Mouse (Mus musculus) T-helper 1 cell (primary cell): ENCODE data around the gene Gm19935.

ENCODE experiments used
- in situ Hi-C: fragments of 300-600 bp; cut with MboI, MseI; formaldehyde crosslinking; loops from one replicate; pipeline ENCODE4 v1.15.1; 2025; ENCODE audit warnings: high pct_unique_total_duplicates

Gene Gm19935

DNA sequence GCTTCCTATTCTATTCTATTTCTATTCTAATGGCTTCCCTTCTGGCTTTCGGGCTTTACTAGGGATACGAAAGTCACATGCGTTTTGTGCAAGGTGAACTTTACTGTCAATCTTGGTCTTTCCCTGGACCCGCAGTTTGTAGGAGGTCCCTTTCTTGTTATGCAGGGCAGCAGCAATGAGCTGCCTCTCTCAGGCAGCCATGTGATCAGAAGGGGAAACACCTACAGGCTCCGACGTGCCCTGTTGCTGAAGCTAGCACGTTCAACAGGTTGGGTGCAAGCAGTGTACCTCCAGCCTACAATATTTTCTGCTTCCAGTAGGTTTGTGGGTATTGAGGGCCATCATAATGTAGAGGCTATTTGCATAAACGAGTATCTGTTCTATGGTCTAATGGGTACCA lies 13.8 kb upstream of the Gm19935 start:
- in situ Hi-C loops, result no loop called here

DNA sequence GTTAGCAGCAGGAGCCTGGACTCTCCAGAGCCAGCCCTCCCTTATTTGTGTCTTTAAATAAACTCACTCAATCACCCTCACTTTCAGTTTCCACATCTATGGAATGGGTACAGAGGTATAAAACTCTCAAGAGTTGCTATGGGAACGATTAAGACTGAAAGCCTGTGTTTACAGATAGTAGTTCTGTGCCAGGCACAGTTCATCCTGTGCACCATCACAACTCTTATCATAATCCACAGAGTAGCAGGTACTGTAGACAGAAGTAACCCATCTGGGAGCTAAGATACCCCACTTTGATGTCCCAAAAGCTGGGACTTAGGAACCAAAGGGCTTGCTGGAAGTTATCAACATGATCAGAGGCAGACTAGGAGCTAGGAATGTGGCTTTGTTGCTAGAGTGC lies 12.6 kb upstream of the Gm19935 start:
- in situ Hi-C loops, result loop anchor here (10.0 kb wide), 1 partner anchor 175 kb away; no protein-coding TSS in a partner anchor

DNA sequence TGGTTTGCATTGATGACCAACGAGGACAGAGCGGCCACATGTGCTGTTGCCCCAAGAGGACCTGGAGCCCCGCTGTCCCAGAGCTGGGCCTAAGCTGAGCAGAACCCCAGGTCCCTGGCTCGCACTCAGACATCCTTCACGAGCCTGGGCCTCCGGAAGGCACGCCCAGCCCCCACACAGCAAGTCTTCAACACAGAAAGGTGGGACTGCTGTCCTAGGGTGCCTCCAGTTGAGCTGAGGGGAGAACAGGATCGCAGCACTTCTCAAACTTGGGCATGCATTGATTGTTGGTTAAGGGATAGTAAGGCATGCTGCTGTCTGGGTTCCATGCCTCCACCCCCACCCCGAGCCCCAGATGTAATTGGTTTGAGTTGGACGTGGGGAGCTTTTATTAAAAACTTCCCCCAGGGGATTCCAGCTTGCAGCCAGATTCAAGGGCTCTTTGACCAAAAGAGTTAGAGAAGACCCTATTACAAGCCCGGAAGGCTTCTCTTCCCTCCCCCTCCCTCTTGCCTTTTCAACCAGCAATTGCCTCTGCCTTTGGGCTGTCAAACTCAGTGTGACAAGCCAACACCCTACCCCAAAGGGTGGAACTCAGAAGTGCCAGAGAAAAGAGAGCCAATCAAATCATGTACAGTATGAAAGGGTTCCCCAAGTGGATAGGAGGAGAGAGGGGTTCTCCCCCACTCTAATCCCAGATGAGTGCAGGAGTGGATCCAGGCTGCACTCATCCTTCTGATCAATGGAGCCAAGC lies 12.0 kb upstream of the Gm19935 start:
- in situ Hi-C loops, result loop anchor here (10.0 kb wide), 1 partner anchor 176 kb away; no protein-coding TSS in a partner anchor

DNA sequence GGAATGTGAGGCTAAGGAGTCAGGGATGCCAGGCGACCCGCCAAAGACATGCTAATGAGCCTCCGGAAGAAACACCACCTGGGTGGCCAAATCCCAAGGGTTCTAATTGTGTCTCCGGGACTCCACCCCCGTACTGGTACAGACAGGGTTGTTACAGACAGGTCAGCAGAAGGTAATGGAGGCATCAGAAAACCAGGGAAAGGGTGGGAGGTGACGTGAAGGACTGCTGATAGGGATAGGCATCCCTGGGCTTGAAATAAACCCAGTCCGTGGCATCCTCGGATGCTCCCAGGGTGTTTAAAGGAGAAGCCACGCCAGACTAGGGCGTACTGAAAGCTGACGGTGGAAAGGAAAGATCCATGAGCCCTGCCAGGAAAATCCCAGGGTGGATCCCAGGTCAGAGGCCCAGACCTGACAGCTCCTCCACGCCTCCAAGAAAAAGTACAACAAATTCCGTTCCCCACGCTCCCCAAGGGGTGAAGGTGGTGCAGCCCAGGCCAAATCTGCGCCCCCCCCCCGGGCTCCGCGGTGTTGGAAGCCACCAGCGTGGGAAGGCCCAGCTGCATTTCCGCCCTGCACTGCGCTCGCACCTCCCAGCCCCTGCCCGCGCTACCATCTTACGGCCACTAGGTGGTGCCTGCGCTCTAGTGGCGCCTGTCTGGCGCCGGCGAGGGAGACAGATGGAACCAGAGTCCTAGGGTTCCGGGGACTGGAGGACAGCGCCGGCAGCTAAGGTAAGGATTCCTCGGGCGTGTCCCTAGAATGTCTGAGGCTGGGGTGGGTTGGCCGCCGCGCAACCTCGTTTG lies 11.2 kb upstream of the Gm19935 start, which contains the start of gene Chd9:
Gene Chd9, plus strand, starts transcription at position 172 of the 806 bp plus-strand sequence.
- in situ Hi-C loops, result loop anchor here (10.0 kb wide), 1 partner anchor 176 kb away; no protein-coding TSS in a partner anchor

DNA sequence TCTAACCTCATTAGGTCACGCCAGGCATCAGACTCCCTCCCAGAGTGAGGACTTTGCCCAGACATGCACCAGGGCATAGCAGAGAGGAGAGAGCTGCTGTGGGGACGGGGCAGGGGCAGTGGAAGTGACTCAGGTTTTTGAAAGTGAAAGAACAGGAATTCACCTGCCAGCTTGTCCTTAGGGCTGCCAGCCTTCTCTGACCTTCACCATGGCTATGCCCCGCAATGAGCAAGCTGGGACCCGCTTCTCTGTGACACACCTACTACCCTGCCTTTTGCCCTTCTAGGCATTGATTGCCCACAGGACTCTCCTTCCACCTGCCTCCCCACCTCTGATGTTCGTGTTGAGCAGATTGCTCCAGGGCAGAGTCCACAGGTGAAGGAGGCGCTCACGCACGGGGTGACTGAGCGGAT lies 8.3 kb upstream of the Gm19935 start:
- in situ Hi-C loops, result loop anchor here (10.0 kb wide), 1 partner anchor 179 kb away; no protein-coding TSS in a partner anchor

DNA sequence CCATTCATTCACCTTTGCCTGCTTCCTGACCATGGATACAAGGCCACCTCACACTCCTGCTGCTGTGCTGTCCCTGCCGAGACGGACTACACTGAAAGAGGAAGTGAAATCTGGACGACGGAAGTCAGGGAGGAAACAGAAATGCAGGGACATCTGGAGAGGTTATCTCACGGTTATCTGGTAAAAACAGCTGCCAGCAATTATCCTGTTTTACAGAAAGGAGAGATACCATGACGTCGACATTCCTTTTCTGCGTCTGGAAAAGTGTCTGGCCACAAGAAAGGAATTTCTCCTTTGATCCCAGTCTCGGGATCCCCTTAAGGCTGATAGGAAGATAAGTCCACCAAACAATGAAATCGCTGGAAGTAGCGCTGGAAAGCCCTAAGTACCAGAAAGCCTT lies 5.2 kb upstream of the Gm19935 start:
- in situ Hi-C loops, result loop anchor here (10.0 kb wide), 1 partner anchor 182 kb away; no protein-coding TSS in a partner anchor

DNA sequence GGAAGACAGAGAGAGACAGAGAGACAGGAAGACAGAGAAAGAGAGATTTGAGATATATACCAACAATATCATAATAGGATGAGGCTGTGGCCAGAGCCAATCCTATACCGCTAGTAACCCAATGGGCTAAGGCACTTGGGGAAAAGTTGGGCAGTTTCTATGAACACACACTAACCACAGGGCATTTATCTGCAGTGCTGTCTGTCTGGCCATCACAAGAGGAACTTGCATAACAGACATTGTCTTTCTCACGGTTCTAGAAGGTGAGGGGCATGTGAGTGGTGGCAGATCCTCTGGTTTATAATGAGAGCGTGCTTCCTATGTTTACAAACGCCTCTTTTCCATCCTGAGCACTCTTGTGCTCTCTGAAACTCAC lies 3.1 kb upstream of the Gm19935 start:
- in situ Hi-C loops, result loop anchor here (10.0 kb wide), 1 partner anchor 184 kb away; no protein-coding TSS in a partner anchor

DNA sequence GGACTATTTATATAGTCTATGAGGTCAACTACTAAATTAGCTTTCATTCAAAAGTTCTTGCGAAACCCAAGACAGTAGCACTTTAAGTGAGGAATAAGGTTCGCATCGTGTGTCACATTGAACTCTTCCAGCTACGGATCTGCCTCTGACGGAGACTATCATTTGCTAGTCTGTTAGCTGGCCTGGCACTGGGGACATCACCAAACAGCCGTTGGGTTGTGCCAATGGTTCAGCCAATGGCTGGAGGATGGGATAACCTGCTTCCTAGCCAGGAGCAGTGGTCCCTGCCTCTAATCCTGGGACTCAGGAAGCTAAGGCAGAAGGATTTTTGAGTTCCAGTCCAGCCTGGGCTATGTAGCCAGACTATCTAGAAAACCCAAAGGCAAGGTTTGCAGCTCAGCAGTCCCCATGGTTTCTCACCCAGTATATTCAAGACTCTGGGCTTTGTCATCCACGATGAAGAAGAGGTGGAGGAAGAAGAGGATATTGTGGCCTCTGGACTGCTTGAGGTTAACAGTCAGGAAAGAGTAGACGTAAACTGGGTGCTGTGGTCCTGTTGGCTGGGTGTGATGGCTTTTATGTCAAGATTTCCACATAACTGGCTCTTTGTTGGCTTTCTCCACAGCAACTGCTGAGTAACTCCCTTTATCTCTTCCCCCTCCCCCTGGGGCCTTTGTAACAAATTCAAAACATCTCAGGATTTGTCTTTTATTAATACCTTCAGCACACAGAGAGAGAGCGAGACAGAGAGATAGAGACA lies 2.5 kb upstream of the Gm19935 start:
- in situ Hi-C loops, result loop anchor here (10.0 kb wide), 1 partner anchor 185 kb away; no protein-coding TSS in a partner anchor

DNA sequence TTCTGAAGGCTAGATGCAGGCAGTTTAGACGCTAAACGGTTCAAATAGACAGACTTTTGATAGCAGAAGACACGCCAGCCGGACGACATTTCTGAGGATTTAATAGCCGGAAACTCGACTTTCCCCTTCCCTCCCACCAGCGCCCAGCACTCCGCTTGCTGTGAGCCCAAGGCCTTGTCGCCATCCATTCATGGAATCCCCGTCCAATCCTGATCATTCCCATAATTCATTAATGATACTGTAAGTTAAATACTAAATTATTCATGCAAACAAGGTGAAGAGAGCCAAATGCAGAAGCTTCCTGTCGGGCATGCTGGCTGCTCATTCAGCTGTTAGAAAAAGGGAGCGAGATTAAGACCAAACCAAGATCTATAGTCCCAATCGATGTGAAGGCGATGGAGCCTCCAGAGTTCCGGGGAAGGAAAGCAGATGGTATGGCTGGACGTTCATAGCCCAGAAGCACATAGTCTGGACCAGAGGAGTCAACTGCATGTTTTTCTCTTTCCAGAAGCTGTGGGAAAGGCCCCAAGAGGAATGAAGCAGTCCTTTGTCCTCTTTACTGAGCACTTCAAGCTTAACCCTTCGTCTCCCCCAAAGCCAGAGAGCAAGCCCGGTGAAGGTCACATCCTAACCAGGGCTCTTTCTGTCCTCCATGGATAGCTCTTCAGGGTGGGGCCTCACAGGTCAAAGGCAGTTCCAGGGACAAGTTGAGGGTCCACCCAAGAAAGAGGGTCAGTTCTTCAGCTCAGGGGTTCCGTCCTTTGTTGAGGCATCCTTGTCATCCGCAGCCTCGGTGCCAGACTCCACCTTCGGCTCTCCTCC lies 921 bp downstream of the Gm19935 start:
- in situ Hi-C loops, result no loop called here

DNA sequence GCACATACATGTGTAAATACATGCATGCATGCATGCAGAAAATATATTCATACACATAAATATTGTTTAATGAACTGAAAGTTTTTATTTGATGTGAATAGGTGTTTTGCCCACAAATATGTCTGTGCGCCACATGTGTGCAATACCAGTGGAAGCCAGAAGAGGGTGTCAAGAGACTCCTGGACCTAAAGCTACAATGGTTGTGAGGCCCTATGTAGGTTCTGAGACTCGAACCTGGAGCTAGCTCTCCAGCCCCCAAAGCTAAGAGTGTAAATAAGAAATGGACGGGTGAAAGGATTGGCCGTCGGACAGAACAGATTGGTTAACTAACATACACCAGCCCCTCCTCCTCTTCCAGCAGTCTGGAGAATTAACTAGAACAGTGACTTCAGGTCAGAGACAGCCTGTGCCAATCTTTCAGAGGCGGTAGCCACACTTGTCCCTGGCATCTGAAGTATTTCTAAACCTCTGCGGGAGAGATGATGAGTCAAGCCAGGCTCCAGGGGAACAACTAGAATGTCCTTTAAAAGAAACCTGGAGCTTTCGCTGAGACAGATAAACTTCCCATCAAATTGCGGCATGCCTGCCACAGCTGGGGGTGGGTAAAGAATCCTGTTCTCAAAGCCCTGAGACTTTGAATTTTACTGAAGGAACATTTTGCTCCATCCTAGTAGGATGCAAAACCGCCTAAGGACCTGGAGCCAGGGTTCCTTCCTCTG lies 3.4 kb downstream of the Gm19935 start:
- in situ Hi-C loops, result no loop called here

DNA sequence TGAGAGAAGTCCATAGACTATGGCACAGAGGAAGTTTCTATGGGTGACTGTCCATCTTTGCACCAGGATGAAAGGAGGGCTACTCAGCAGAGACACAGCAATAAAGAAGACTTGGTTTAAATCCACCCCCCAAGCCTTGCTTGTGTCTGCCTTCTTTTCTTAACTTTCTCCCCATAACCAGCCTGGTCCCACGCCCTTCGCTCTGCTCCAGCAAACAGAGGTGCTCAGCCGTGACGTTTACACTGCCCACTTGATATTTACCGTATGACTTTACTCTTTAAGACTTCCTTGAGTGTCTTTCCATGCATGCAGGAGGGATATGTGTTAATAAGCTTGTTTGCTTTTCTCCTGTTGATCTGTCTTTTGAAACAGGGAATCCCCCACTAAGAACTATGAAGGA lies 17.7 kb downstream of the Gm19935 start:
- in situ Hi-C loops, result no loop called here

DNA sequence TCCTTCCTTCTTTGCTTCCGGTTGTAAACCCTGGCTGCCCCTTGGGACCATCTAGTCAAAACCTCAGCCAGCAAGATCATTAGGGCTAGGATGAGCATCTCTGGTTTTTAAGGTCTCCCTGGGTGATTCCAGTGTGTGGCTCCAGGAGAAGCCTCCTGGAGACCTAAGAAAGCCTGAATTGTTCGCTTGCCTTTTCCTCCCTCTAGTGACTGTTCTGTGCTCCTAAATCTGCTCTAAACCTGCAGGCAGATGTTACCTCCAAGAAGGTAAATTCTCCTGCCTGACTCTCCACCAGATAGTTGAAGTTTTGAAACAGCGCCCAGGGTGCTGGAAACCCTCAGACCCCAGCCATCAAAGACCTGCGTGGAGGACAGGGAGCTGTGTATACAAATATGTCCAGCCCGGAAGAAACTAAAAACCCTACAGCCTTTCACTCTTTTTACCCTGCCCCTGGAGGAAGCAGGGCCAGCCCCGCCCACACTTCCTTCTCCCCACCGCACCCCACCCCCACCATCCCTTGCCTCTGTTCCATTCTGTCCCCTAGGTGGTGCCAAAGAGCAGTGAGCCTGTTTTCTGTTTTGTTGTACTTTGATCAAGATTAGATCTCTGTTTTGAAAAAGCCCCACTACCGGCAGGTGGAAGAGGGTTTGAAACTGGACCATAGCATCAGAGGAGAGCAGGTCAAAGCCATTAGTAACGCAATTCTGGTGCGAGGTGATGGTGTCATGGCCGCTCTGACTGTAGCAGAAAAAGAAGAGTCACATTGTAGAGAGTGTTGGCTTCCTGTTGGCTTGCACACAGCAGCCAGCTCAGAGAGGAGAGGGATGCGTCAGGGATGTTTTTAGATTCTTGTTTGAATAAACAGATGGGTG lies 22.0 kb downstream of the Gm19935 start:
- in situ Hi-C loops, result loop anchor here (5.0 kb wide), 1 partner anchor 788 kb away; no protein-coding TSS in a partner anchor

DNA sequence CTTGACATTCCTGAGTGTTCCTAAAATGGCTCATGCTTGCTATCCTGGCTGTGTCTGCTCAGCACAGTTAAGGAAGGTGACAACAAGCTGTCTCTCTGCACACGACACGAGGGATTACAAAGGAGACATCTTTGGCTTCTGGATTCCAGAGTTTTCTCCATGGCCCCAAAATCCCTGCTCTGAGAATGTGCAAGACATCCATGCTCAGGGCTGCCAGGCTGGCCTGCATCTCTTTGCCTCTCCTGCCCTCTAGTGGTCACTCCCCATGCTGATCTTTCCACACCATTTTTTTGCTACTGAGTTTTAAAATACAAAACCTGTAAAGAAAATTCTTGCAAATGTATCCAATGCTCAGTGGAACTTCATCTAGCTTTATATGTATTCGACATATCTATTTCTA lies 23.5 kb downstream of the Gm19935 start:
- in situ Hi-C loops, result loop anchor here (5.0 kb wide), 1 partner anchor 786 kb away; no protein-coding TSS in a partner anchor

DNA sequence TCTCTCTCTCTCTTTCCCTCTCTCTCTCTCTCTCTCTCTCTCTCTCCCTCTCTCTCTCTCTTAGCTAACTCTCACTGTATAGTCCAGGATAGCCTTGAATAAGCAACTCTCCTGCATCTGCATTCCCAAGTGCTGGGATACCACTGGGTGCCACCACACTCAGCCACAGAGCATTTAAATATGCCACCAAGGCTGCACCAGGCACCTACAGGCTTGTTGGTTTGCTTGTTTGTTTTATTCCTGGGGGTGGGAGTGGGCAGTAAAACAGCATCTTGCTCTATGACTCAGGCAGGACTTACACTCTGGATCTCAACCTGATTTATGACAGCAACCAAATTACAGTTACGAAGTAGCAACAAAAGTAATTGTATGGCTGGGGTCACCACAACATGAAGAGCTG lies 25.6 kb downstream of the Gm19935 start:
- in situ Hi-C loops, result loop anchor here (5.0 kb wide), 1 partner anchor 784 kb away; no protein-coding TSS in a partner anchor

DNA sequence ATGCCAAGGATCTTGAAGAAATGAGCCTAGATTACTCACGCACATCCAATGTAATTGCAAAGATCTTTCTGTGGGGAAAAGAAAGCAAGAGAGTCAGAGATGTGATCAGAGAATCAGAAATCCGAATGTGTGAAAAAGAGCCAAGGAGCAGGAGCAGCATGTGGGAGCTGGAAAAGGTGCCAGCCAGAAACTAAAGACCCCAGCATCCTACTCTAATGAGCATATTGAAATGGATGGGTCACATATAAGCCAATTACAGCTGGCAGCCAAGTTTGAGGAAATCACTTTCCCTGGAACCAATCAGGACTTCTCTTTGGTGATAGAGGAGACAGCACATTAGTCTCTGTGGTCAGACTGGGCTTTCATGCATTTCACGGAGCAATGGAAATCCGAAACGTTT lies 47.4 kb downstream of the Gm19935 start:
- in situ Hi-C loops, result no loop called here
